Mouse (Mus musculus) lung, adult 2 months (tissue): ENCODE measurements at regions not wholly inside any gene's neighbourhood (a gene's known extent, or its start where the extent isn't known, plus 50 kb on each side); places are given as distances from the start of the nearest gene placed in this dataset.

ENCODE experiments used
- CTCF ChIP-seq: fragments of 200-500 bp; IDR thresholded peaks from 2 replicates; pipeline ENCODE4 v1.5.1; 2011; ENCODE audit warnings: mild to moderate bottlenecking, low read length, control low read depth; ENCODE audit not compliant: insufficient read depth
- POLR2A ChIP-seq: fragments of 200-500 bp; IDR thresholded peaks from 2 replicates; pipeline ENCODE4 v1.6.1; 2011; ENCODE audit warnings: low read depth, mild to moderate bottlenecking, control low read depth, low read length, borderline replicate concordance; ENCODE audit errors: extremely low read depth

- TF ChIP-seq POLR2A: no peak
- no peak for TF ChIP-seq CTCF
Measured at GRCm38 (mm10) chr15:62302233-62302632, 1379.4 kb upstream of the A1bg start.
